Mouse (Mus musculus) kidney, postnatal 14 days (tissue): ENCODE measurements around the gene Gm3402.
A peak's percentile ranks its signal among the peaks of the same experiment; 100 is the strongest.
"Not testable (repeated sequence)": the region's sequence is repeated elsewhere in the genome, so short reads cannot be mapped to it uniquely, and the experiment has no call there.

Experiments used
- DNase-seq: peaks from one replicate; pipeline ENCODE4 v3.0.0; 2022; ENCODE audit warnings: mixed read lengths

Gm3402 gene

DNA sequence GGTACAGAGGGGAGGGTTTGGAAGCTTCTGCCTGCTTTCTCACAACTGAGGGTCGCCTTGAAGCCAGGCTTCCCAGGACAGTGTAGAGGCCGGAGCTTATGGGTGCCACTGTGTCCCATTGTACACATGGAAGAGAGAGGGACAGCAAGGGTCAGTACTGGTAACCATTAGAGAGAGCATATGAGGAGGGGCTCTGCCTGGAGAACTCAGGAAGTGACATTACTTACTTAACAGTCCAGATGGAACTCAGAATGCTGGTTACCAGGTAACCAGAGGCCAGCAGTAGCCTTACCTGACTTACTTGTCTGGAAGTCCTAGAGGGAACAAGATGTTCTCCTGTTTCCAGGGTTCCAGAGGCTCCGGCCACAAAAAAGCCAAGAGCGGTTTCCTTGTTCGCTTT is at the start of gene Gm3402:
Gm3402 (plus strand) TSS at position 301 of the 400 bp plus-strand sequence.
- DNase-seq, result not testable (repeated sequence)

- DNase-seq, result no peak
Measured at GRCm38 (mm10) chr5:146466663-146467062, 47.3 kb upstream of the Gm3402 start.

- DNase-seq, result no peak
Measured at GRCm38 (mm10) chr5:146468311-146468710, 45.6 kb upstream of the Gm3402 start.

- DNase-seq, result no peak
Measured at GRCm38 (mm10) chr5:146470821-146471220, 43.1 kb upstream of the Gm3402 start.

GRCm38 (mm10) chr5:146471311-146471710 is 42.6 kb upstream of the Gm3402 start:
- DNase-seq, result no peak

GRCm38 (mm10) chr5:146471821-146472220 is 42.1 kb upstream of the Gm3402 start:
- DNase-seq, result no peak

DNA sequence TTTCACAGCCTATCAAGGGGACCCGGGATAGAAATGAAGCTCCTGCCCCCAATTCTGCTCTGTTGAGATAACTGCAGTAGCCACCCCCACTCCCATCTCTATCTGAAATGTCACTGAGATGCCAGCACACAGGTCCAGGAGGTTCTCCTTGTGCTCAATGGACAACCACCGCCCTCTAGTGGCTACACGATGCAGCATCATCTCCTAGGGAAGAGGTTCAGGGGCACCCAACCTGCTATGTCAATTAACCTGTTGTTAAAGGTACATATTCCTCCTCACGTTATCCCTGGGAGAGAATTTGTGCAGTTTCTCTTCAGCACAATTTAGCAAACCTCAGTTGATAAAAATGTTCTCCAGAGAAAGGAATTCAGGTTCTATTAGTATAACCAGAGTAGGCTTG is 34.4 kb upstream of the Gm3402 start:
- DNase-seq, result peak; percentile 49

- not testable (repeated sequence) for DNase-seq
Measured at GRCm38 (mm10) chr5:146481665-146482064, 32.3 kb upstream of the Gm3402 start, which contains the start of gene Gm6408. TSS of gene Gm6408 (plus strand) at chr5:146481965.

- peak; percentile 36 for DNase-seq
Measured at GRCm38 (mm10) chr5:146488959-146489358, 25.0 kb upstream of the Gm3402 start.

DNA sequence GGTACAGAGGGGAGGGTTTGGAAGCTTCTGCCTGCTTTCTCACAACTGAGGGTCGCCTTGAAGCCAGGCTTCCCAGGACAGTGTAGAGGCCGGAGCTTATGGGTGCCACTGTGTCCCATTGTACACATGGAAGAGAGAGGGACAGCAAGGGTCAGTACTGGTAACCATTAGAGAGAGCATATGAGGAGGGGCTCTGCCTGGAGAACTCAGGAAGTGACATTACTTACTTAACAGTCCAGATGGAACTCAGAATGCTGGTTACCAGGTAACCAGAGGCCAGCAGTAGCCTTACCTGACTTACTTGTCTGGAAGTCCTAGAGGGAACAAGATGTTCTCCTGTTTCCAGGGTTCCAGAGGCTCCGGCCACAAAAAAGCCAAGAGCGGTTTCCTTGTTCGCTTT is 22.9 kb upstream of the Gm3402 start, which contains the start of gene Gm6370:
Gm6370 (plus strand) TSS at position 301 of the 400 bp plus-strand sequence.
- not testable (repeated sequence) for DNase-seq

DNA sequence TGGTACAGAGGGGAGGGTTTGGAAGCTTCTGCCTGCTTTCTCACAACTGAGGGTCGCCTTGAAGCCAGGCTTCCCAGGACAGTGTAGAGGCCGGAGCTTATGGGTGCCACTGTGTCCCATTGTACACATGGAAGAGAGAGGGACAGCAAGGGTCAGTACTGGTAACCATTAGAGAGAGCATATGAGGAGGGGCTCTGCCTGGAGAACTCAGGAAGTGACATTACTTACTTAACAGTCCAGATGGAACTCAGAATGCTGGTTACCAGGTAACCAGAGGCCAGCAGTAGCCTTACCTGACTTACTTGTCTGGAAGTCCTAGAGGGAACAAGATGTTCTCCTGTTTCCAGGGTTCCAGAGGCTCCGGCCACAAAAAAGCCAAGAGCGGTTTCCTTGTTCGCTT is 11.8 kb upstream of the Gm3402 start, which contains the start of gene 4930449I24Rik:
4930449I24Rik (plus strand) TSS at position 301 of the 400 bp plus-strand sequence.
- DNase-seq, result not testable (repeated sequence)

GRCm38 (mm10) chr5:146525501-146525900 is 11.6 kb downstream of the Gm3402 start, which contains the start of gene Gm3404:
TSS of gene Gm3404 (plus strand) at chr5:146525801.
- not testable (repeated sequence) for DNase-seq

DNA sequence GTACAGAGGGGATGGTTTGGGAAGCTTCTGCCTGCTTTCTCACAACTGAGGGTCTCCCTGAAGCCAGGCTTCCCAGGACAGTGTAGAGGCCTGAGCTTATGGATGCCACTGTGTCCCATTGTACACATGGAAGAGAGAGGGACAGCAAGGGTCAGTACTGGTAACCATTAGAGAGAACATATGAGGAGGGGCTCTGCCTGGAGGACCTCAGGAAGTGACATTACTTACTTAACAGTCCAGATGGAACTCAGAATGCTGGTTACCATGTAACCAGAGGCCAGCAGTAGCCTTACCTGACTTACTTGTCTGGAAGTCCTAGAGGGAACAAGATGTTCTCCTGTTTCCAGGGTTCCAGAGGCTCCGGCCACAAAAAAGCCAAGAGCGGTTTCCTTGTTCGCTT is 23.4 kb downstream of the Gm3402 start, which contains the start of gene Gm3409:
Gm3409 (plus strand) TSS at position 301 of the 400 bp plus-strand sequence.
- not testable (repeated sequence) for DNase-seq

GRCm38 (mm10) chr5:146555836-146556235 is 41.9 kb downstream of the Gm3402 start, which contains the start of gene Gm3415:
TSS of gene Gm3415 (plus strand) at chr5:146556136.
- not testable (repeated sequence) for DNase-seq

- no peak for DNase-seq
Measured at GRCm38 (mm10) chr5:146564259-146564658, 50.3 kb downstream of the Gm3402 start.
